Mouse (Mus musculus): ENCODE data around the gene Vav2. TPM values are rescaled to one million over a fixed set of nuclear protein-coding genes. Genes with fewer than 3 reads are reported as not detected.

Vav2 gene
- polyA plus RNA-seq, 1 experiment from 2014 or later, result 7.1 TPM

DNA sequence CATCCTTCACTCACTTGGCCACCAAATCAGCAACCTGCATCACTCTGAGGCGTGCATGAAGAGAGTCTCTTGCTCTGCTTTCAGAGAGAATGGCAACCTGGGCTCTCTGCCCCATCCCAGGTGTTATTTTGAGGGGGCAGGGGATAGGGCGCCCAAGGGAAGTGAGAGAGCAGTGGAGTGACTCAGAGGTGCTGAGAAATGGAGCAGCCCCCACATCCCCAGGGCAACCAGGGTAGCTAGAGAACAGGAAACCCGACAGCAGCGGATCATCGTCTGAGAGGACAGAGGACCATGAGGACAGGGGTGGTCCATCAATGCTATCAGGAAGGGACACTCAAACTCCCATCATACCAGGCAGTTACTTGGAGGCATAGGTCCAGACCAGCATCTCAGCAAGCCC lies 19.9 kb downstream of the Vav2 start:
- Histone ChIP-seq H3K4me1 (ENCODE audit: control insufficient read depth, insufficient read depth, low read length) (peaks cover 28% of the 10 kb centered on the region), H3K27me3 (replicated peaks; ENCODE audit: control insufficient read depth, insufficient read depth, low read length) (no peaks in the 10 kb centered on the region)
- ATAC-seq (ENCODE audit: low read depth), result no peak

DNA sequence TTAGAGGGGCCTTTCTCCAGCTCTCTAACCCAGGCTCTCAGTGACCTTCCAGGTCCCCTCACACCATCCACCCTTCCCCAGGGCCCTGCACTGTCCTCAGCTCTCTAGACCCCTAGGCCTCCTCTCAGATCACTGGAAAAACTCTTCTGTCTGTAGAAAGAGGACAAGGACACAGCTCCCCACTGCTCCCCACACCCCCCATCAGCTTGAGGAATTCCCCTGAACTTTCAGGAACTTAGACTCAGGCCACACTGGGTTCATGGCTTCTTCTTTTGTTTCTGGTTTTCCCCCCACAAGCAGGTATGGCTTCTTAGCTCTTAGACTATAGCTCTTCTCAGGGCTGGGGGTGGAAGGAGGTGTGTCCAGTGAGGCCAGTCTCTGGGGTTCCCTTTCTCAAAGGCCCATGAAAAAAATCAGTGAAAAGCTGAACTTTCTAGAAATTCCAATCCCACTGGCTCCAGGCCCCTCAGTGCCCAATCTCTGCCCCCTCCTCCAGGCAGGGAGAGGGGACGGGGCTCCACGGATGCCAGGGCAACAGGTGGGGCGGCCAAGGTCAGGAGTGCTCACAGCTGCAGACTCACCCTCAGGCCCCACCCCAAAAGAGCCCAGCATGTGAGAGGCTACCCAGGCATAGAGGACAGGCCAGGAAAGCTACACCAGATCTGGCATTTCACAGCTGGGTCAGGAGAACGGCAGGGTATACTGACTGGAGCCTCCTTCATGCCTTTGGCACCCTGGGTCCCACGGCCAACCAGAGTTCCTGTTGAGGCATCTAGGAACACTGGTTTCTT lies 21.5 kb downstream of the Vav2 start:
- Histone ChIP-seq H3K27me3 (replicated peaks; ENCODE audit: control insufficient read depth, insufficient read depth, low read length) (no peaks in the 10 kb centered on the region), H3K4me3 (ENCODE audit: low read depth, low read length) (no peak overlapping the region), H3K4me2 (ENCODE audit: low read depth, low read length) (no peak overlapping the region), H3K27ac (replicated peaks; ENCODE audit: low read depth, low read length) (no peak overlapping the region), H3K9me3 (ENCODE audit: control insufficient read depth, low read length) (0 out of 2 replicates have a peak, but pooled peaks cover under 1% of the 10 kb centered on the region), H3K4me1 (ENCODE audit: control insufficient read depth, insufficient read depth, low read length) (peaks cover 16% of the 10 kb centered on the region), H3K36me3 (ENCODE audit: control insufficient read depth, insufficient read depth, low read length) (no peaks in the 10 kb centered on the region), H3K9ac (ENCODE audit: low read depth, low read length) (no peak overlapping the region)
- ATAC-seq (ENCODE audit: low read depth), result no peak
- no peak for DNase-seq (ENCODE audit: low spot score)
- WGBS, result 43% methylated on average over 5 of the region's 5 CpGs

More for the DNA sequence above, 19.9 kb downstream of the Vav2 start:
- H3K27ac ChIP-seq (replicated peaks; ENCODE audit: low read depth, low read length), result no peak overlapping the region
- no peaks in the 10 kb centered on the region for H3K36me3 ChIP-seq (ENCODE audit: control insufficient read depth, insufficient read depth, low read length)
- no peak for DNase-seq (ENCODE audit: low spot score)
- H3K9me3 ChIP-seq (ENCODE audit: control insufficient read depth, low read length), result no peaks in the 10 kb centered on the region
- WGBS, result 70% methylated on average over 5 of the region's 5 CpGs
- no peak overlapping the region for H3K4me2 ChIP-seq (ENCODE audit: low read depth, low read length)
- no peak overlapping the region for H3K9ac ChIP-seq (ENCODE audit: low read depth, low read length)
- H3K4me3 ChIP-seq (ENCODE audit: low read depth, low read length), result no peak overlapping the region

DNA sequence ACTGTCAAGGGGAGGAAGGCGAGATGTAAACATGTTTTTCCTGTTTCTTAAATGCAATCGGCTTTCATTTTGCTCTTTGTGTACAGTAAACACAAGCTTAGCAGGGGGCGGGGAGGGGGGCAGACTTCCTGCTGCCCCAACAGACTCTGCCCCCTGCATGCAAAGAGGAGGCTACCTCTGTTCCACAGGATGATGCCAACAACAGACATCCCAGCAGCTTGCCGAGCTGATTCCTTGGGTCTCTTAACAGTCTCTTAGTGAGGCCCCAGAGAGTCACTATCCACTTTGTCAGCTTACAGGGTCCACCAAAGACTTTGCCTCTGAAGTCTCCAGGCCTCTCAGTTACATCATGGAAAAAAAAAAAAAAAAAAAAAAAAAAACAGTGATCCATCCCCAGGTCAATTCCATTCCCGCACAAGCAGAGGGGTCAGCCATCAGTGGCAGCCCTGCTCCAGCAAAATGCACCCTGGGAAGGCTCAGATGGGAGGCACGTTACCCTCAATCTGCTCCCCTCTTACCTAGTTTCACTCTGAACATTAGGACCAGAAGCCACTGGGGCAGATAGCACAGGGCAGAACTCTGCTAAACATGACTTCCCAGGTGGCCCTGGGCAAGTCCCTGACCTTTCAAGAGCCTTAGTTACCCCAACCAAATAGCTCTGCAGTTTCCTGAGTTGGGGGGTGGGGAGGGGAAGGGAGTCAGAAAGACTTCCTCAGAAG lies 22.3 kb downstream of the Vav2 start:
- WGBS, result 44% methylated on average over 6 of the region's 6 CpGs
- no peak overlapping the region for H3K4me2 ChIP-seq (ENCODE audit: low read depth, low read length)
- H3K4me1 ChIP-seq (ENCODE audit: control insufficient read depth, insufficient read depth, low read length), result peaks cover 16% of the 10 kb centered on the region
- no peaks in the 10 kb centered on the region for H3K36me3 ChIP-seq (ENCODE audit: control insufficient read depth, insufficient read depth, low read length)
- no peaks in the 10 kb centered on the region for H3K27me3 ChIP-seq (replicated peaks; ENCODE audit: control insufficient read depth, insufficient read depth, low read length)
- peaks cover 8% of the 10 kb centered on the region; the same call in 1 of the 2 replicates for H3K9me3 ChIP-seq (ENCODE audit: control insufficient read depth, low read length)
- DNase-seq (ENCODE audit: low spot score) (no peak), ATAC-seq (ENCODE audit: low read depth) (no peak)
- H3K4me3 ChIP-seq (ENCODE audit: low read depth, low read length), result no peak overlapping the region
- H3K27ac ChIP-seq (replicated peaks; ENCODE audit: low read depth, low read length), result no peak overlapping the region
- H3K9ac ChIP-seq (ENCODE audit: low read depth, low read length), result no peak overlapping the region

DNA sequence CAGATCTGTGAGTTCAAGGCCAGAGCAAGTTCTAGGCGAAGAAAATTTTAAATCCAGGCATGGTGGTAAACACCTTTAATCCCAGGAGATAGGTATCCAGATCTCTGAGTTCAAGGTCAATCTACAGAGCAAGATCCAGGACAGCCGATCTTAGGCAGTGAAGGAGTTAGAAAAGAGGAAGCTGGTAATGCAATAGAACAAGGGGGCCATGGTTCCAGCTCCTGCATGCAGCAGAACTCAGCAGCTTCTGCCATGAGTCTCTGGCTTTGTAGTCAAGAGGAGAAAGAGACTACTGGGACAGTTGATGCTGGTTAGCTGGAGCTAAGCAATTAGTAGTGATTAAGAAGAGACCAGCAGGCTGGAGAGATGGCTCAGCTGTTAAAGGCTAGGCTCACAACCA lies 25.3 kb downstream of the Vav2 start:
- no peak overlapping the region for H3K27ac ChIP-seq (replicated peaks; ENCODE audit: low read depth, low read length)
- H3K4me2 ChIP-seq (ENCODE audit: low read depth, low read length), result no peak overlapping the region
- no peak overlapping the region for H3K4me3 ChIP-seq (ENCODE audit: low read depth, low read length)
- no peak overlapping the region for H3K9ac ChIP-seq (ENCODE audit: low read depth, low read length)
- 75% methylated on average over 2 of the region's 2 CpGs for WGBS
- peaks cover 11% of the 10 kb centered on the region; the same call in 1 of the 2 replicates for H3K9me3 ChIP-seq (ENCODE audit: control insufficient read depth, low read length)
- H3K27me3 ChIP-seq (replicated peaks; ENCODE audit: control insufficient read depth, insufficient read depth, low read length), result no peaks in the 10 kb centered on the region
- no peaks in the 10 kb centered on the region for H3K36me3 ChIP-seq (ENCODE audit: control insufficient read depth, insufficient read depth, low read length)
- ATAC-seq (ENCODE audit: low read depth), result no peak
- H3K4me1 ChIP-seq (ENCODE audit: control insufficient read depth, insufficient read depth, low read length), result peaks cover 9% of the 10 kb centered on the region
- no peak for DNase-seq (ENCODE audit: low spot score)

DNA sequence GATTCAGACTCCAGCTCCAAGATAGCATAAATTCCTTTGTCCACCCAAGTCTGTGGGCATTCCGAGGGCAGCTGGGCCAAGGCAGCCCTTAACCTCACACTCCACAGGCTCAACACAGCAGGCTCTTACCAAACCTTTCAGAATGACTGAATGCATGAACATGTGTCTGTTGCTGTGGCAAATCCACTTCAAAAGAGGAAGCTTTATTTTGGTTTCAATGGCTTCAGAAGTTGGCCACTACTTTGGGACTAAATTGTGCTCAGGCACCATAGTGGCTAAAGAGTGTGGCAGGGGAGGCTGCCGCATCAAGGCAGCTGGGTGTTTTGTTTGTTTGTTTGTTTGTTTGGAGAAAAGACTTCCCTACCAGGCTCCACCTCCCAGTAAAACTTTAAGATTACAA lies 26.8 kb downstream of the Vav2 start:
- Histone ChIP-seq H3K9ac (ENCODE audit: low read depth, low read length) (no peak overlapping the region), H3K4me1 (ENCODE audit: control insufficient read depth, insufficient read depth, low read length) (peaks cover 9% of the 10 kb centered on the region), H3K36me3 (ENCODE audit: control insufficient read depth, insufficient read depth, low read length) (no peaks in the 10 kb centered on the region), H3K27ac (replicated peaks; ENCODE audit: low read depth, low read length) (no peak overlapping the region), H3K4me3 (ENCODE audit: low read depth, low read length) (no peak overlapping the region), H3K9me3 (ENCODE audit: control insufficient read depth, low read length) (peaks cover 11% of the 10 kb centered on the region; the same call in 1 of the 2 replicates), H3K27me3 (replicated peaks; ENCODE audit: control insufficient read depth, insufficient read depth, low read length) (no peaks in the 10 kb centered on the region), H3K4me2 (ENCODE audit: low read depth, low read length) (no peak overlapping the region)
- no peak for ATAC-seq (ENCODE audit: low read depth)
- no peak for DNase-seq (ENCODE audit: low spot score)
- 88% methylated on average over 2 of the region's 2 CpGs for WGBS

DNA sequence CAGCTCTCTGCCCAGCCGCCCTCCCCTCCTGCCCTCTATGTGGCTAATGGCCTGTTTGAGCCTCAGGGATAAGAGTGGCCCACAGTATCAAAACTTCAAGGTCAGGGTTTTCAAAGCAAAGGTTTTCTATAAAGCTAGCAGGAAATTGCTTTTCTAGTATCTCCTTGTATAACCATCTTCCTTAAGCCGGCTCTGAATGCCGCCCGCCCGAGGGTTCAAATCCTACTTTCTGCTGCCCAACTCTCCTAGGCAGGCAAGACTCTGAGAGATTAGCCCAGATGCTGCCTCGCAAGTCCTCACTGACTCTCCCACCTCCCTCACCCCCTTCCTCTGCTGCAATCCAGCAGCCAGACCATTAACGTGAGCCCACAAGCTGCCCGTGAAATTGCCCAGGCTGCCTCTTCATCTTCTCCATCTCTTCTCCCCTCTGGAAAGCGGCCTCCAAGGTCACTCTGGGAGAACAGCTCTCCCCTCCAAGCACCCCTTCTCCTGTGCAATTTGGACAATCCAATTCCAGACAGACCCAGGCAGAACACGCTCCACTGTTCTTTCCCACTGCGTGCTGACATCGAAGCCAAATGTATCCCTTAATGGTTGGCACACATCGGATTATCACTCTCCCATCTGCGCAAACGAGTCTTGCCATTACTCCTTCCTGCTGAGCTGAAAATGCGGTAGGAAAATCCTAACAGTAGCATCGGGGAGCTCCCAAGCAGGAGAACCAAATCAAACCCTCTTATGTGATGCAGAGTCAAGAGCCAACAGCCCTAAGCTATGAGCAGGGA lies 30.0 kb downstream of the Vav2 start:
- Histone ChIP-seq H3K4me3 (ENCODE audit: low read depth, low read length) (no peak overlapping the region), H3K4me1 (ENCODE audit: control insufficient read depth, insufficient read depth, low read length) (peaks cover 5% of the 10 kb centered on the region; the same call in 1 of the 2 replicates), H3K27me3 (replicated peaks; ENCODE audit: control insufficient read depth, insufficient read depth, low read length) (no peaks in the 10 kb centered on the region), H3K36me3 (ENCODE audit: control insufficient read depth, insufficient read depth, low read length) (no peaks in the 10 kb centered on the region), H3K27ac (replicated peaks; ENCODE audit: low read depth, low read length) (no peak overlapping the region), H3K4me2 (ENCODE audit: low read depth, low read length) (no peak overlapping the region), H3K9me3 (ENCODE audit: control insufficient read depth, low read length) (peaks cover 11% of the 10 kb centered on the region; the same call in 1 of the 2 replicates), H3K9ac (ENCODE audit: low read depth, low read length) (0 out of 2 replicates have a peak overlapping the region, but pooled peaks have one; percentile 30)
- ATAC-seq (ENCODE audit: low read depth) (no peak), DNase-seq (ENCODE audit: low spot score) (no peak)
- 58% methylated on average over 17 of the region's 17 CpGs for WGBS

DNA sequence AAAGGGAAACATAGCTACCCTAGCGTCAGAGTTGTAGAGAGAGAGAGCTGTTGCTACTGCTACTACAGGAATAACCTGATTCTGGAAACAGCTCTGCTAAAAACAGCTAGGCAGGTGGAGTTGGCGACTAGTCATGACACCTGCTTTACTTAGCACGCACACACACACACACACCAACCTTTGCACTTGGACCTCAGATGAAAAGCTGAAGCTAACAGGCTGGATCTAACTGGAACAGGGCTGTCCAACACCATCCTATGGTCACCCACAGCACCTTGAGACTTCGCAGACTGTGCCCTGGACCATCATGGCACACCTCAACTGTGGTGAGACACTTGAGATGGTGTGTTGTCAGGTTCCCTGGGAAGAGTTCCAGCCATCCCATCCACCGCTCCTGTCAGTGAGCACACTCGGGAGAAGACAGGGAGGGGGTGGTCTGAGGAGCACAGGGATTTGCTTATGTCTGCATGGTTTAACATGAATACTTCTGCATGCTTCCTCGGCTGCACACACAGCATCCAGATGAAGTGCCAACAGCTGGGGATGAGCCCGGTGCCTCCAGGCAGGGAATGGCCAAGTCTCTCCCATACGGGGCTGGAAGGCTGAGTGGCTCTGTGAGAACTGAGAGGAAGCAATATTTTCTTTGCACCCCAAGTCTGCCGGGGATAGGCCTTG lies 32.5 kb downstream of the Vav2 start:
- H3K4me1 ChIP-seq (ENCODE audit: control insufficient read depth, insufficient read depth, low read length), result peaks cover 9% of the 10 kb centered on the region; the same call in 1 of the 2 replicates
- H3K9me3 ChIP-seq (ENCODE audit: control insufficient read depth, low read length), result peaks cover 1% of the 10 kb centered on the region; the same call in 1 of the 2 replicates
- H3K4me3 ChIP-seq (ENCODE audit: low read depth, low read length), result no peak overlapping the region
- H3K4me2 ChIP-seq (ENCODE audit: low read depth, low read length), result no peak overlapping the region
- WGBS, result 56% methylated on average over 10 of the region's 10 CpGs
- ATAC-seq (ENCODE audit: low read depth) (no peak), DNase-seq (ENCODE audit: low spot score) (peak; percentile 41)
- H3K9ac ChIP-seq (ENCODE audit: low read depth, low read length), result no peak overlapping the region
- no peak overlapping the region for H3K27ac ChIP-seq (replicated peaks; ENCODE audit: low read depth, low read length)
- no peaks in the 10 kb centered on the region for H3K36me3 ChIP-seq (ENCODE audit: control insufficient read depth, insufficient read depth, low read length)
- no peaks in the 10 kb centered on the region for H3K27me3 ChIP-seq (replicated peaks; ENCODE audit: control insufficient read depth, insufficient read depth, low read length)

DNA sequence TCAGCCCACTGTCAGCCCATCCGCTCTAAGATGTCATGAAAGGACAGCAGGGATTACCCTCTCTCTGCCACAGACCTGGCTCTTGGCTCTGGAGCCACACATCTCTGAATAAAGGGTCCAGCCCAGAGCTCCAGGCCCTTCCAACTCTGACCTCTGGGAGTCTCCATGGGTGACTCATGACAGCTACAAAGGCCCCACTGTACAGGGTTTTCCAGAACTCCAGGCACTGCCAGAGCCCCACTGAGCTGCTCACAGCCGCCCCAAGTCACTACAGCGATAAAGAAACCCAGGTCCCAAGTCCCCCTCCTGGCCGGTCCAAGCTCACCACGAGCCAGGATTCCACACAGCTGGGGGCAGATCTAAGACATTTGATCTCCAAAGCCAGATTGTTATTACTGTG lies 34.6 kb downstream of the Vav2 start:
- 18% methylated on average over 4 of the region's 5 CpGs for WGBS
- ATAC-seq (ENCODE audit: low read depth) (no peak; the same call in 1 of the 2 replicates), DNase-seq (ENCODE audit: low spot score) (no peak)
- peaks cover 9% of the 10 kb centered on the region; the same call in 1 of the 2 replicates for H3K4me1 ChIP-seq (ENCODE audit: control insufficient read depth, insufficient read depth, low read length)
- H3K9me3 ChIP-seq (ENCODE audit: control insufficient read depth, low read length), result no peaks in the 10 kb centered on the region
- no peak overlapping the region; the same call in 1 of the 2 replicates for H3K9ac ChIP-seq (ENCODE audit: low read depth, low read length)
- no peak overlapping the region for H3K4me3 ChIP-seq (ENCODE audit: low read depth, low read length)
- H3K36me3 ChIP-seq (ENCODE audit: control insufficient read depth, insufficient read depth, low read length), result no peaks in the 10 kb centered on the region
- H3K4me2 ChIP-seq (ENCODE audit: low read depth, low read length), result no peak overlapping the region
- H3K27me3 ChIP-seq (replicated peaks; ENCODE audit: control insufficient read depth, insufficient read depth, low read length), result no peaks in the 10 kb centered on the region
- no peak overlapping the region for H3K27ac ChIP-seq (replicated peaks; ENCODE audit: low read depth, low read length)

Measured in embryonic facial prominence, embryonic 14.5 days (tissue).